Mouse (Mus musculus) layer of hippocampus, adult 9-10 months (tissue): ENCODE results near the gene Exoc6b.

Experiments
- DNase-seq: peaks from one replicate; pipeline ENCODE4 v3.0.0; 2022; ENCODE audit warnings: low spot score

Gene Exoc6b

GRCm38 (mm10) chr6:84976563-84976971 is 92.7 kb downstream of the Exoc6b start:
- DNase-seq, result no peak

DNA sequence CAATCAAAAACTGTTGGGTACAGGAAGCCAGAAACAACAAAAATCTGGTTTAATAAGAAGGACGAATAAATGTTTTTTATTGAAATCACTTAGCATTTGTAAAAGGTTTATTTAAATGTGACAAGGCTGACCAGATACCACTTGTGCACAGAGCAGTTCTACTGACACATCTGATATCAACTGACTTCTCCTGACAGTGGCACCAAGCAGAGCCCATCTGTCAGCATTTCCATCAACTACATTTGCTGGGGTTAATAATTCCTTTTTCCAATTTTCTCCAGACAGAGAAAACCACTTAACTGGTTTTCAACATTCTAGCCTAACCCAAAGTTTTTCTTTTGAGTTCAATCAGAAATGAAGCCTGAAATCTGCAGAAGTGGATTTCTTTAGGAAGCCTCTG is 100.8 kb downstream of the Exoc6b start:
- no peak for DNase-seq

- DNase-seq, result no peak
Observed at GRCm38 (mm10) chr6:84964729-84965415, 104.4 kb downstream of the Exoc6b start.

DNA sequence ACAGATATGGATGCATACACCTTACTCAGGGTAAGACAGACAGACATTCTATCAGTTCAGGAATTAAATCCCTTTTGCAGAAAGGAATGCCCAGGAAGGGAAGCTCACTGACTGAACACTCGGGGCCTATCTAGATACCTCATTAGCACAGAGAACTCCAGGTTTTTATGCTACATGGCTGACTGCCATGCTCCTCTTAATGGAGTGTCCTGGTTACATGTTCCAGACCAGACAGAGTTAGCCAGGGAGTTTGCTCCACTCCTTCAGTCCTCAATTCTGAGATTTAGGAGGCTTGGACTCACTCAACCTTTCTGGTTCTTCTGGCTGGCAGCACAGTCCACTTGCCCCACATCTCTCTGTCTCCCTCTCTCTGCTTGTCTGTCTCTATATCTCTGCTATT is 106.3 kb downstream of the Exoc6b start:
- no peak for DNase-seq

- no peak for DNase-seq
Observed at GRCm38 (mm10) chr6:84961763-84962162, 107.5 kb downstream of the Exoc6b start.

- DNase-seq, result no peak
Observed at GRCm38 (mm10) chr6:84959520-84959919, 109.8 kb downstream of the Exoc6b start.

GRCm38 (mm10) chr6:84951621-84952020 is 117.7 kb downstream of the Exoc6b start:
- DNase-seq, result no peak

- no peak for DNase-seq
Observed at GRCm38 (mm10) chr6:84946569-84946968, 122.7 kb downstream of the Exoc6b start.

- no peak for DNase-seq
Observed at GRCm38 (mm10) chr6:84946106-84946505, 123.2 kb downstream of the Exoc6b start.

DNA sequence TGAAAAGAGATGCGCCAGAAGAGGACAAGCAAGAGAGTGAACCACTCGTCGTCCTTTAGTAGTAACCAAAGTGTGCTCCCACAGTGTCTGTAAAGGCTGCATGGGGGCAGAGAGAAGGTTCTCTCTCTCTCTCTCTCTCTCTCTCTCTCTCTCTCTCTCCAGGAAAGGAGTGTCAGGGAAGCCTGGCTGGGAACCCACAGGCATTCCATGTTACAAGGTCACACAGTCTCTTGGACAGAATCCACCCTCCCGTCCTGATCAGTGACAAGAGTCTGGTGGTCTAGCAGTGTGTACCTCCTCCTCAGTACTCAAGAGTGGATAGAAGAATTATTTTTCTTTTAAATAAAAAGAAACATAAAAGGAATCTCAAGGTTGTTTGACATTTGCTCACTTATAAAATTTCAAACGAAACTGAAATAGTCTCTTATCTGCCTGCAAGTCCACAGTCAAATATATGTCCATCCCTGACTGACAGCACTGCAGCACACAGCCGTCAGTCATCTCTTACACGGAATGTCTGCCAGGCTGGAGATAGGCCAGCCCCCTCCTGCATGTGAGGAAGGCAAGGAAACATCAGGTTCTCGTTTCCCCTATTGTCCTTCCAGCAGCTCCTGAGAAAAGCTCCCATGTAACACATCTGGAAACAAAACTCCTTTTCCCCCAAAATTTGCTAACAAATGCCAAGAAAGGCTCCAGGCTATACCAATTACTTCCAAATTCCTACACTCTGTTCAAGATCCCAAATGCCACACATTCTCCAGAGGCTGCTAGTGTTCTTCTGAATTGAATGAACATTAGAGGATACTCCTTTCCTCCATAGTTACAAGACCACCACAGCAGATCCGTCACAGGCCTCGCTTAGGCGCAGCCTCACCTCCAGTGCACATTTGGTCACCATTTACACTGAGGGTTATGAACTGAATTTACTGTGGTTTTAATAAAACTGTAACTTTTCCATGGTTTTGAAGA is 136.1 kb downstream of the Exoc6b start:
- no peak for DNase-seq

DNA sequence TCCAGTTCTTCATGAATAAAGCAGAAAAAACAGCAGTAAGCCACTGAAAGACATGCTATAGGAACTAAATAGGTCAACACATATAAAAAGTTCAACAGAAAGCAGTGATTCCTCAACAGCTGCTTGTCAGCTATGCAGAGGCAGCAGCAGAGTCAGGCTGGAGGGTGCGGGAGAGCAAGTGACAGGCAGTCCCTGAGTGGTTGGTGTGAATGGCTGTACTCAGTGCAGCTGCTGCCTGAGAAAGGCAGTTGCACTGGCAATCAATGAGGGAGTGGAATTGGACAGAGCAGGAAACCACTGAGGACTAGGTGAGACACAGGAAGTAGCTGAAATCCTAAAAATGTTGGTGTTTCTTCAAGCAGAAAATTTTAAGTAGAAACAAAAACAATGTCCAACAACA is 138.3 kb downstream of the Exoc6b start:
- no peak for DNase-seq

- DNase-seq, result peak; percentile 37
Observed at GRCm38 (mm10) chr6:84926066-84926465, 143.2 kb downstream of the Exoc6b start.

DNA sequence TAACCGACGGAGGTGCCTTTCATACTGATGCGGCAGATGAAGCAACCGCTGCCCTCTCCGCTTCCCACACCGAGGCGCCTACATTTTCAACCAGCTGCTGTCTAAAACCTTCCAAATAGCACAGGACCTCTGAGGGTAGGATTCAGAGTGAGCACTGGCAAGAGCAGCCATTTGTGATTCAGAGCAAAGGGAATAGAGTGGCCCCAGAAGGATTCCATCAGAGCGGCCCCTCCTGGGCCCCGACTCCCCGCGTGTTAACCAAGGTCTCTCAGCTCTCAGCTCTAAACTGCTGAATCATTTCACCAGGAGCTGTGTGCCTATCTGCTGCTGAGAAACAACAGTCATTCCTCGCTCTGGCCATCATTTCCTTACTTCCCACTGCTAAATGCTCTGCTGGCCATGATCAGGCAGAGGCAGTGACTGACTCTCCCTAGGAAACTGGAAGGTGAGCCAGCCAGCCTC is 145.5 kb downstream of the Exoc6b start:
- no peak for DNase-seq

- DNase-seq, result no peak
Observed at GRCm38 (mm10) chr6:84916291-84916690, 153.0 kb downstream of the Exoc6b start.

- DNase-seq, result no peak
Observed at GRCm38 (mm10) chr6:84912434-84912833, 156.9 kb downstream of the Exoc6b start.

DNA sequence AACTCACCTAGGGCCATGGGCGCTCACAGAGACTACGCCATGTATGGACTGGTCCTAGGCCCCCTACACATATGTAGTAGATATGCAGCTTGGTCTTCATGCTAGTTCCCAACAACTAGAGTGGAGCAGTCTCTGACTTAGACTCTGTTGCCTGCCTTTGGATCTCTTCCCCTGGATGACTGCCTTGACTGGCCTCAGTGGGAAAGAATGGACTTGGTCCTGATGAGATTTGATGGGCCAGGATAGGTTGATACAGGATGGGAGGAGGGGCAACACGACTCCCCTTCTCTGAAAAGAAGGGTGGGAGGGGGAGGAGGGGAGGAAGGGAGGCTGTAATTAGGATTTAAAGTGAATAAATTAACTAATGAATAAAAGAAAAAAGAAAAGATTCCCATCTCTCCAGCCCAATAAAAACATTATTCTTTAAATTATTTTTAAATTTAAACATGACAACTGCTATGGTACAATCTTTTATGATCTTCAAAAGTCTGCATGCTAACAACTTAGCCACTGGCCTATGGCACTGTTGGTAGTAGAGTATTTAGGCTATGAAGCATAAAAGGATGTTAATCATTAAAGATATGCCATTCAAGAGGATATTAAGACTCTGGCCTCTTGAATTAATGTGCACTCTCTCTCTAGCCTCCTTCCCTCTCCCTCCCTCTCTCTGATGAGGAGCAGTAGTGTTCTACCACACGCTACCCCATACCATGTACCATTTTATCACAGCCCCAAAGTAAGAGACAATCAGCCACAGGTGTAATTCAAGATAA is 170.1 kb downstream of the Exoc6b start:
- no peak for DNase-seq

DNA sequence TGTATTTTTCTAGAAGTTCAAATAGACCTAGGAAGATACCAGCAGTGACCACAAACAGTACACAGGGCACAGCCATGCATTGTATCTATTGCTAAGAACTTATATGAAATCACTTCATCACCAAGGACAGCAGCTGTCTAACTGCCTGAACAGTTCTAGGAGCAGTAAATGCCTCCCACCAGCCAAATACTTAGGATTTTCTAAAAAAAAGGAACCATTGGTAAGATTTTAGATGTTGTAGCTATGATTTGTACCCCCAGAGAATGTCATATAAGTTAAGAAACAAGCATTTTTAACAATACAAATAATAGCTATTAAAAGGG is 175.6 kb downstream of the Exoc6b start:
- no peak for DNase-seq

DNA sequence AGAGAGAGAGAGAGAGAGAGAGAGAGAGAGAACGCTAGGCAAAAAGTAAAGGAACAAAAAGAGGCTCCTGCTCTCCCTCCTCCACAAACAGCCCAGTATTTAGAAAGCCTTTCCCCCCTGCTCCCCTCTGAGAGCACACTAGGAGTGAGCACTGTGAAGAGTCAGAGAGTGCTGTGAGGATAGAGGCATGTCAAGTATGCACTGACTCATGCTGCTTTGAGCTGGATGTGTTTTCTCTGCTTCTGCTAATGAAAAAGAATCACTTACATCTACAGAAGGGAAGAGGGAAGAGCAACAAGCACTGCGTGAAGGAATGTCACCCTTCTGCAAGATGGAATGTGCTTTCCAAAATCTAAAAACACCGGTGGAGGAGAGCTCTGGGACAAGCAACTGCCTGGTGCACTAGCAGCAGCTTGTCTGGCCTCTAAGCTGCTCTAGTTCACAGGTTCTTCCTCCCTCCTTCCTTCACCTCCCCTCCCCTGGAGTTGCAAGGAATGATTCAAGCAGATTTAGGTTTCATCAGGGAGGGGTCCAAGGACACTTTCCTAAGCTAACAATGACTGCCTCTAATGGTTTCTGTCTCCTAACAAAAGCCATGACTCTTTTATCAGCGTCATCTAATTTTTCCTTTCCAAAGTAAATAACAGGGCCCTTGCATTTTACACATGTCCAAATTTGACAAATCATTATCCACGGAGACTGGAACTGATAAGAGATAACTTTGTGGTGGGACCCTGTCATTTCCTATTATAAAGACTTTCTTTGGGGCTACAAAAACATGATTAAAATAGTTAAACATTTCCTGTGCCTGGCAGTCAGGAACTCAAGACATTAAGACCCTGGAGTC is 176.2 kb downstream of the Exoc6b start:
- no peak for DNase-seq

GRCm38 (mm10) chr6:84886551-84886950 is 182.8 kb downstream of the Exoc6b start:
- no peak for DNase-seq

GRCm38 (mm10) chr6:84885080-84885479 is 184.2 kb downstream of the Exoc6b start:
- no peak for DNase-seq

- no peak for DNase-seq
Observed at GRCm38 (mm10) chr6:84883720-84884119, 185.6 kb downstream of the Exoc6b start.
